Mouse (Mus musculus) bone marrow macrophage, adult 2 months (primary cell): Measurements from ENCODE around the gene Uxt.

Source experiments
- CTCF ChIP-seq: IDR thresholded peaks from 2 replicates; pipeline ENCODE4 v1.5.1; 2012; ENCODE audit warnings: low read depth, mild to moderate bottlenecking, low read length, moderate library complexity
- POLR2A ChIP-seq: IDR thresholded peaks from 2 replicates; pipeline ENCODE4 v1.6.1; 2012; ENCODE audit warnings: mild to moderate bottlenecking, low read depth, low read length, borderline replicate concordance

GRCm38 (mm10) chrX:20915075-20915474 lies 46.7 kb downstream of the Uxt start:
- TF ChIP-seq CTCF = no peak
- TF ChIP-seq POLR2A = no peak
